Mouse (Mus musculus): Measurements from ENCODE around the gene Slamf6. TPM values are rescaled to one million over a fixed set of nuclear protein-coding genes. Genes with fewer than 3 reads are reported as not detected.
"Not testable (repeated sequence)": the region's sequence is repeated elsewhere in the genome, so short reads cannot be mapped to it uniquely, and the experiment has no call there.

The Slamf6 gene
- polyA plus RNA-seq (2011; ENCODE audit: insufficient read length, low read depth, missing spikeins) = not detected in 2 replicates

DNA sequence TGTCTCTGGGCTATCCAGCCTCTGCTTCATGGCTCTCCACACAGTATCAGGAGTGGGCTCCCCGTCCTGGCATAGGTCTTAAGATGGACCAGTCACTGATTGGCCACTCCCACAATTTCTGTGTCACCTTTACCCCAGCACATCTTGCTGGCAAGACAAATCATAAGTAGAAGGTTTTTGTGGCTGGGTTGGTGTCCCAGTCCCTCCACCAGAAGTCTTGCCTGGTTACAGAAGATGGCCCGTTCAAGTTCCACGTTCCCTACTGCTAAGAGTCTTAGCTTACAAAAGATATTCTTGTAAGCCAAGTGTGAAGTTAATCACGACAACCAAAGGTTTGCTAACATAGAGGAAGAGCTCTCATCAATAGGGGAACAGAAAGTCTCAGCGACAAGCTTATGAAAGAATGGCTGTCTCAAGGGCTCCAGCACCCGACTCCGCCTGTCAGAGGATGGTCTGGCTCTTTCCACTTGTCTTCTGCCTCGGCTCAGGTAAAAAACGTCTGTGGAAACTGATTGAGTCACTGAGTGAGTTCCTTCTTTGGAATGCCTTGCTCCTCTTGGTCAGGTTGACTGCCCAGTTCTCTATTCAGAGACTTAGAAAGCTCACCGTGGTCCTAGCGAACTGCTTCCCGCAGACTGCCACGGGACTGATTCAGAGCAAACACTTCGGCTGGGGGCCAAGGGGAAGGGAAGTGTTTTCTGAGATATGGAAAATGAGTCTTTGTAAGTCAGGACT, at the start of gene Slamf6:
Gene Slamf6, plus strand, starts transcription at position 211 of the 735 bp plus-strand sequence.
- Histone ChIP-seq H3K27ac (ENCODE audit: insufficient read depth, low read length) (no peak within 1 kb of the TSS), H3K4me1 (ENCODE audit: control insufficient read depth, insufficient read depth, low read length) (no peaks in the 10 kb centered on the region), H3K4me3 (ENCODE audit: insufficient read depth, low read length) (no peak within 1 kb of the TSS)
- no peak for TF ChIP-seq POLR2A (IDR thresholded peaks at IDR 0.05; ENCODE audit: low read depth, low read length)
- TF ChIP-seq CTCF (IDR thresholded peaks at IDR 0.05; ENCODE audit: borderline replicate concordance, insufficient read depth, low read length) = no peak

DNA sequence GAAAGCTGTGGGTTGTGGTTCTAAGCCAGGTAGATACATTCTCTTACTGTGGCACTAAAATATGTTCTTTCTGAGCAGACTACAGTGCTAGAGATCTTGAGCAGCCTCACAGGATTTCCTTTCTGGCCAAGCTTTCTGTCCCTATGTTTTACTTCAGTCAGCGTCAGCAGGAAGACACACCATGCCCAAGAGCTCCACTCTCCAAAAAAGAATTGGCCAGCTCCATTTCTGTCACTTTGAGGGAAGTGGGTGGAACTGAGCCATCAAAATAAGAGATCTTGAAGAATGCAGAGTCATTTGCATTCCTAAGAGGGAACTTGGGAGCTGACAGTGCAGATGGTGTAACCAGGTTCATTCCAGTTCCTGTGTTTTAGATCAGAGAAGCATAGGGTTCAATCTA, 30.3 kb upstream of the Slamf6 start:
- Histone ChIP-seq H3K4me3 (ENCODE audit: insufficient read depth, low read length) (no peak overlapping the region), H3K4me1 (ENCODE audit: control insufficient read depth, insufficient read depth, low read length) (no peaks in the 10 kb centered on the region), H3K27ac (ENCODE audit: insufficient read depth, low read length) (no peak overlapping the region)
- TF ChIP-seq POLR2A (IDR thresholded peaks at IDR 0.05; ENCODE audit: low read depth, low read length) (no peak), CTCF (IDR thresholded peaks at IDR 0.05; ENCODE audit: borderline replicate concordance, insufficient read depth, low read length) (no peak)

DNA sequence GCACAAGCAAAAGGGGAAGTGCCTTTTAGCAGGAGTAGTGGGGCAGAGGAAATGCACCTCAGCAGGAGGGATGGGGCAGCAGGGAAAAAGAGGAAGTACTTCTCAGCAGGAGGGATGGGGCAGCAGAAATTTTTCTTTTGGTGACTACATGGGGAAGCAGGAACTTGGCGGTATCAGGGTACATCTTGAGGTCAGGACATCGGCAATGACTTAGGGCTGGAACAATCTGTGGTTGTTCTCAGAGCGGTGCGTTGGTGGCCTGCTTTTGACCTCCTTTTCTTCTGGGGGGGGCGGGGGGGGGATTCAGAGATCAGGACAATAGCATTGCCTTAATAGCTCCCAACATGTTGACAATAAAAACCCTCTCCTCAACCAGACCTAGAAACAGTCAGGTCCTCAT, 22.0 kb upstream of the Slamf6 start, which contains the start of gene Gm10521:
Gene Gm10521, plus strand, starts transcription at position 301 of the 400 bp plus-strand sequence.
- H3K4me1 ChIP-seq (ENCODE audit: control insufficient read depth, insufficient read depth, low read length); H3K27ac ChIP-seq (ENCODE audit: insufficient read depth, low read length); H3K4me3 ChIP-seq (ENCODE audit: insufficient read depth, low read length): not testable (repeated sequence)

DNA sequence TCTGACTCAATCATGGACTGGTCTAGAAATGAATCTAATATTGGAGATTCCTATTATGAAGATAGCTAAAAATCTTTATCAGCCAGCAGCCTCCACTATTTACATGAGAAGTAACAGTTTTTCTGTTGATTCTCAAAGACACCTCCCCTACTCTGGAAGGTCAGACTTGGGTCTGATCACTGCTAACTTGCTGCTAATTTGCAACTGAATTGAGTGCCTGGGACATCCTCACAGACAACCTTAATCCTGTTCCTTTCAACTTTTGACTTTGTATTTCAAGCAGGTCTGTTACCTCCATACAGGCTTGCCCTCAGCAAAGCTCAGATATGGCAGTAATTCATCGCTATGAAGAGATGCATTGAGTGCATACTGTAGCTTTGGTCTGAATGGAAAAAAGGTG, 13.3 kb upstream of the Slamf6 start:
- Histone ChIP-seq H3K4me1 (ENCODE audit: control insufficient read depth, insufficient read depth, low read length) (no peaks in the 10 kb centered on the region), H3K27ac (ENCODE audit: insufficient read depth, low read length) (no peak overlapping the region), H3K4me3 (ENCODE audit: insufficient read depth, low read length) (no peak overlapping the region)
- TF ChIP-seq CTCF (IDR thresholded peaks at IDR 0.05; ENCODE audit: borderline replicate concordance, insufficient read depth, low read length) (no peak), POLR2A (IDR thresholded peaks at IDR 0.05; ENCODE audit: low read depth, low read length) (no peak)

DNA sequence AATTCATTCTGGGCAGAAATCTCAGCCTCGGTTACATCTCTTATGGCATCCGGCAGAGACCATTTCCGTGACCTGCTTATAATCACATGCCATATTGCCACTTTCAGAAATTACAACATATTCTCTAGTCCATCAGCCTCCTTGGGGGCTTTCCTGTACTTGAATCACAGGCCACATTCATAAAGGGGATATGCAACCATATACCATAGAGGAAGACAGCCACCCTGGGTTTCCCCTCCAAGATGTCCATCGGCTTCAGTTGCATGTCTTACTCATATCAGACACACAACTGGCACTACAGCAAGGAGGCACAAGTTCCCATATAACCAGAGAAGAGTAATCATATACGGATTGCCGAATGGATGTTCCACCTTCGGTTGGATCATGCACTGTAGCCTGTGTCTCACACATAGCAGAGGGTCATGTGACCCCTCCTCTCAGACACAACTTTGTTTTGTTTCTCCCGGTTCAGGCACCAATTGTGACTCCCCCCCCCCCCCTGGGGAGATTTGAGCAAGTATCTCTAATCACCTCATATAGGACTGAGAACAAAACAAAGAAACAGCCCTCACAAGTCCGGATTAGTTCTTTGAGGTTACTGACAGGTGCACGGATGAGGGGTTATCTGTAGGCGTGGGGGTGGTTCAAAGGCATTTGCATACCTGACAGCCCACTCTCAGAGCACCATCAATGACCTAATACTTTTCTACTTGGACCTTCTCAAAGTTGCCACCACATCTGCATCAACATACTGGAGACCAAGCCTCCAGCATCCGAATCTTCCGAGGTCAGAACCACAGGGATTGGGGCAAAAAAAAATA, 1.5 kb upstream of the Slamf6 start:
- TF ChIP-seq POLR2A (IDR thresholded peaks at IDR 0.05; ENCODE audit: low read depth, low read length) = no peak
- no peak for TF ChIP-seq CTCF (IDR thresholded peaks at IDR 0.05; ENCODE audit: borderline replicate concordance, insufficient read depth, low read length)
- Histone ChIP-seq H3K4me3 (ENCODE audit: insufficient read depth, low read length) (no peak overlapping the region), H3K4me1 (ENCODE audit: control insufficient read depth, insufficient read depth, low read length) (no peaks in the 10 kb centered on the region), H3K27ac (ENCODE audit: insufficient read depth, low read length) (no peak overlapping the region)

DNA sequence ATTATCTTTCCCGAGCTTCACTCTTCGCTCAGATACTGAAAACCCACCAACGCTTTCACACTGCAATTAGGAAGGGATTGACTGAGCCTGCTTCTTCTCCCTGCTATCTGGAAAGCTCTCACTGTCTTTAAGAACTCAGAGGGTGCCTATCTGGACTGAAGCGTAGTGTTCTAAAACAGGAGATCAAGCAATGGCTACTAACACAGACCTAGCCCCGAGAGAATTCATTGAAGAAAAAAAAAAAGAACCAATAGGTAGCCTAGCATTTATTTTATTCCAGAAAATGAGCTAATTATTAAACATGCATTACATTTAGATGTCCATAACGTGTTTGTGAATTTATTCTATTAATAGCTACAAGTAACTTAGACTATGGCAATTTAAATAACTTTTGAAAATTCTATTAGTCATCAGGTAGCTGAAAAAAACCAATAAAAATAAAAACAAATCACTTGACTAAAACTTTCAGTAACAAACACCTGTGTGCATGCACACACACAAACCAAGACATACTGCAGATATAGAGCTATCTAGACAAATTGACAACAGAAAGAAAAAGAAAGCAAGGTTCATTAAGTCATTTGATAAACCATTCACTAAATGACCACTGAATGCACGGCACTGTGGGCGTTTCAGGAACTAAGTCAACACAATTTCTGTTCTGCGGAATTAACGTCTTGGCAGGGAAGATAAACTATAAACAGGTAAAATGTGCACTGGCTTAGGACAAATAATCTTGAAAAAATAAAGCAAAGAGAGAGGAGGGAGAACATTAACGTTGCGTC, 1.0 kb downstream of the Slamf6 start:
- Histone ChIP-seq H3K4me3 (ENCODE audit: insufficient read depth, low read length) (no peak overlapping the region), H3K27ac (ENCODE audit: insufficient read depth, low read length) (no peak overlapping the region), H3K4me1 (ENCODE audit: control insufficient read depth, insufficient read depth, low read length) (no peaks in the 10 kb centered on the region)
- no peak for TF ChIP-seq POLR2A (IDR thresholded peaks at IDR 0.05; ENCODE audit: low read depth, low read length)
- TF ChIP-seq CTCF (IDR thresholded peaks at IDR 0.05; ENCODE audit: borderline replicate concordance, insufficient read depth, low read length) = no peak

DNA sequence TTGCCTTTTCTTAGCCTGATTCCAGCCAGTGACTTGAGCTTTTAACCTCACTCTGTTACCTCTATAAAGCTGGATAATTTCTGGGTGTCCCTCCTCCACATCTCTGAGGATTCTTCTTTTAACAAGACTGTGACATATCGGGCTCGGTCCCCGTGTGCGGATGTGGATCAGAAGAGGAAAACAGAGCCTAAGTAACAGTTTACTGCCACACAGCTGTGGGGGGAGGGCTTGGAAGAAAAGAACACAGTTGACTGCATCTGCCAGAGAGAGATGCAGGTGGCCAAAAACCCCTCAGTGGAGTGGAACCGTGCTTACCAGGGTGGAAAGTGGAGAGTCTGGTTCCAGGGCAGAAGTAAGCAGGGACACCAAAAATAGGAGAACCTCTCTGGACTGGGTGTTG, 1.9 kb downstream of the Slamf6 start:
- no peak overlapping the region for H3K4me3 ChIP-seq (ENCODE audit: insufficient read depth, low read length)
- no peak overlapping the region for H3K27ac ChIP-seq (ENCODE audit: insufficient read depth, low read length)
- no peaks in the 10 kb centered on the region for H3K4me1 ChIP-seq (ENCODE audit: control insufficient read depth, insufficient read depth, low read length)
- no peak for TF ChIP-seq POLR2A (IDR thresholded peaks at IDR 0.05; ENCODE audit: low read depth, low read length)
- no peak for TF ChIP-seq CTCF (IDR thresholded peaks at IDR 0.05; ENCODE audit: borderline replicate concordance, insufficient read depth, low read length)

DNA sequence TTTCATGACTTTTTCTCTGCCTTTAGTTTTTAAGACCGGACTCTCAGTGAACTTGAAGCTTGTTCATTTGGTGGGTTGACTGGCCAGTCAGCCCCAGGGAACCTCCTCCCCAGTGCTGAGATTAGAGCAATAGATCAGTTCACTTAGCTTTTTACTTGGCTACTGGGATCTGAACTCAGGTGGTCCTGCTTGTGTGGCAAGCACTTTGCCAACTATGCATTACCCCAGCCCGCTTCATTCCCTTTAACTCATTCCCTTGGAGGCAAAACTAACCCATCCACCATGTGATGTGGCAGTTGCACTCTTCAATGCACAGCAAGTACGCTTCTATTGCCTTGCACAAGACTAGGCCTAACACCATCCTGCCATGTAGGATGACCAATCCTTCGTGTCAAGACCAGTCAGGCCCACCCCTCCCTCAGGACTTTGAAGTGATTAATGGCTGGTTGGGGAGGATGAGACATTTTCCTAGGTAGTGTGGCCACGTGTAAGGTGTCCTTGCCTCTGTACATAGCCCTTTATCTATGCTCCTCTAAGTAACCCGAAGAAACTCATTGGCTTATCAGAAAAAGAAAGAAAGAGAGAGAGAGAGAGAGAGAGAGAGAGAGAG, 2.7 kb downstream of the Slamf6 start:
- Histone ChIP-seq H3K4me1 (ENCODE audit: control insufficient read depth, insufficient read depth, low read length) (no peaks in the 10 kb centered on the region), H3K4me3 (ENCODE audit: insufficient read depth, low read length) (no peak overlapping the region), H3K27ac (ENCODE audit: insufficient read depth, low read length) (no peak overlapping the region)
- no peak for TF ChIP-seq POLR2A (IDR thresholded peaks at IDR 0.05; ENCODE audit: low read depth, low read length)
- no peak for TF ChIP-seq CTCF (IDR thresholded peaks at IDR 0.05; ENCODE audit: borderline replicate concordance, insufficient read depth, low read length)

DNA sequence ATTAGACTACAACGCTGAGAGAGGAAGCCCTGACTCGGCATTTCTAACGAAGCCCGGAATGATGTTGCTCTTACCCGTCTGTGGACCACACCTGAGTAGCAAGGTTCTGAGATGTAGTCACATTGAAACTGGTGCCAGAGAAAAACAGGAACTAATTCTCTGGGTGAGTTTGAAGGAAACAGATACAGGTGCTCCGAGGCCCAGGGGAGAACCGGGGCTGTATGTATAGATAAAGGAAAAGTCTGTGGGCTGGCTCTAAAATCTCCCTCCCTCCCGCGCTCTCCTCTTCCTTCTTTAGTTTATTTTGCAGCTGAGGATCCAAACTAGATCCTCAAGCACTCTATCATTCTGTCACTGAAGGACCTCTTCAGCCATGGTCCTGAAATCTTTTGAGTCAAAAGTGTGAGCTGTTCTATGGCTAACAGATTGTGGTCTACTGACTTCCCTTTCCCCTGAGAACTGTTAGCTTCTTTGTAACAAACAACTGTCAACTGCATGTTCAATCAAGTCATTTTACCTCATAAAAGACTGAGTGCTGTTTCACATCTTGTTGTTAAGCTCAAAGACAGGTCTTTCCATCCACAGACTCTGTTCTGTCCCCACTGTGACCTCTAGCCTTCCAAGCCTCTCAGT, 3.8 kb downstream of the Slamf6 start:
- TF ChIP-seq CTCF (IDR thresholded peaks at IDR 0.05; ENCODE audit: borderline replicate concordance, insufficient read depth, low read length) (no peak), POLR2A (IDR thresholded peaks at IDR 0.05; ENCODE audit: low read depth, low read length) (no peak)
- H3K4me1 ChIP-seq (ENCODE audit: control insufficient read depth, insufficient read depth, low read length) = no peaks in the 10 kb centered on the region
- no peak overlapping the region for H3K27ac ChIP-seq (ENCODE audit: insufficient read depth, low read length)
- no peak overlapping the region for H3K4me3 ChIP-seq (ENCODE audit: insufficient read depth, low read length)
